Mouse (Mus musculus): Measurements from ENCODE around the gene Rbfox2. TPM values are rescaled to one million over a fixed set of nuclear protein-coding genes. Genes with fewer than 3 reads are reported as not detected.

The Rbfox2 gene
- polyA plus RNA-seq, 1 experiment from 2014 or later: 97.4 TPM

DNA sequence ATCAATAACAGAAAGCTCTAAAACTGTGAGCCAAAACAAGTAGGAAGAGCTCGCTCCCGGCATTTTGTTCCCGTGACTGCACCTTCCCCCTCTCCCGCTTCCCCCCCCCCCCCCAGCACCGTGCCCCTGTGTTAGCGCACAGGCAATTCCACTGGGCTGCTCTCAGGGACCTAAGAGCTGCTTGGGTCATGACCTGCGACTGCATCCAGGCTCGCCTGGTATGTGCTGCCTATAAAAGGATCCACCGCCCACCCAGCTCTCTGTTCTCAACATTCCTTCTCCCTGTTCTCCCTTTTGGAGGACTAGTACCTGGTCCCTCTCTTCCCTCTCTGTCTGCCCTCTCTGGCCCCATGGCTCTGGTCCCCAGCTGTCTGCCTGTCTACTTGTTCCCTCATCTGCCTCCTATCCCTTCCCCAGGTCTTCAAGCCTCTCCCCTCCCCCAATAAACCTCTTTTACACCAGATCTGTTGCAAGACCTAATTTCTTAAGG lies 267.5 kb downstream of the Rbfox2 start:
- Histone ChIP-seq H3K36me3 (ENCODE audit: control insufficient read depth, insufficient read depth, low read length) (no peaks in the 10 kb centered on the region), H3K4me2 (ENCODE audit: low read depth, low read length) (no peak overlapping the region), H3K27ac (replicated peaks; ENCODE audit: low read depth, low read length) (peak overlapping the region; percentile 16; the same call in 1 of the 2 replicates), H3K4me3 (ENCODE audit: low read depth, low read length) (no peak overlapping the region), H3K4me1 (ENCODE audit: control insufficient read depth, insufficient read depth, low read length) (peaks cover 44% of the 10 kb centered on the region), H3K9ac (ENCODE audit: low read depth, low read length) (no peak overlapping the region), H3K27me3 (replicated peaks; ENCODE audit: control insufficient read depth, insufficient read depth, low read length) (no peaks in the 10 kb centered on the region), H3K9me3 (ENCODE audit: control insufficient read depth, low read length) (no peaks in the 10 kb centered on the region)
- no peak for DNase-seq (ENCODE audit: low spot score)
- WGBS: 59% methylated on average over 8 of the region's 9 CpGs
- no peak for ATAC-seq (ENCODE audit: low read depth)

DNA sequence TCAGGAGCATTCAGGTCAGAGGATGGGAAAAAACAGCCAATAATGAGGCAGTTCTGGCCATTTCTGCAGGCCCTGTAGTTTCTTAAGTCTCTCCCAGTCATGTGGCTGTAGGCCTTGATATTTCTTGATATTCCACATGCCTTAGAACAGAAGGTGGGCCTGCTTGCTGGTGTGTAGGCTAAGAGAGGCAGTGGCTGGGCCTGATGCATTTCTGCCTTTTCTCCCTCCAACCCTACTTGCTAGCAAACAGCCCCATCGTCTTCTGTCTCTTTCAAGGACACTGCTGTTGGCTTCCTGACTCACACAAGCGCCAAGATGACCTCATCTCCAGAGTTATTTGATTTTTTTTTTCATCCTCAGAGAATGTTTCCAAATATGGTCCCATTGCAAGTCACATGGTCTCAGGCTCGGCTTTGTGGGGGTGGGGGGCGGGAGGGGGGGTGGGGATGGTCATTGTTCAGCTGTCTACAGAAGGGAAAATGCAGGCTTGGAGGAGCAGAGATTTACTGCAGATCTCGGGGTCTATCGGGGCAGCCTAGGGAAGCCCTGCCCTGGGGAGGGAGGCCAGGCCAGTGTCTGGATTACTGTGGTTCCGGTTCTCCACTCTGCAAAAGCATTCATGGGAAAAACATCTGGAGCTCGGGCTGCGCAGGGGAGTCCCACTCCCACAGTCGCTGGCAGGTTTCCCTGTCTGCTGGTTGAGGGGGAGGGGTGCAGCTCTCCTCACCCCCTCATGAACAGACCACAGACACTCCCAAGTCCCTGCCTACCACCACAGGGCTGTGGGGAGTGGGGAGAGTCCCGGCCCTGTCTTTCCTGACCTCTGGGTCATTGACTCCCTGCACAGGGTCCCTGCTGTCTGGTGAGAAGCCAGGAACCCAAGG lies 269.3 kb downstream of the Rbfox2 start:
- no peaks in the 10 kb centered on the region for H3K9me3 ChIP-seq (ENCODE audit: control insufficient read depth, low read length)
- DNase-seq (ENCODE audit: low spot score) (peak; percentile 96), ATAC-seq (ENCODE audit: low read depth) (peak; percentile 91)
- no peaks in the 10 kb centered on the region for H3K27me3 ChIP-seq (replicated peaks; ENCODE audit: control insufficient read depth, insufficient read depth, low read length)
- peaks cover 44% of the 10 kb centered on the region for H3K4me1 ChIP-seq (ENCODE audit: control insufficient read depth, insufficient read depth, low read length)
- WGBS: 12% methylated on average over 11 of the region's 11 CpGs
- H3K4me3 ChIP-seq (ENCODE audit: low read depth, low read length): no peak overlapping the region
- peak overlapping the region; percentile 99 for H3K27ac ChIP-seq (replicated peaks; ENCODE audit: low read depth, low read length)
- H3K4me2 ChIP-seq (ENCODE audit: low read depth, low read length): peak overlapping the region; percentile 39
- peak overlapping the region; percentile 53 for H3K9ac ChIP-seq (ENCODE audit: low read depth, low read length)
- no peaks in the 10 kb centered on the region for H3K36me3 ChIP-seq (ENCODE audit: control insufficient read depth, insufficient read depth, low read length)

DNA sequence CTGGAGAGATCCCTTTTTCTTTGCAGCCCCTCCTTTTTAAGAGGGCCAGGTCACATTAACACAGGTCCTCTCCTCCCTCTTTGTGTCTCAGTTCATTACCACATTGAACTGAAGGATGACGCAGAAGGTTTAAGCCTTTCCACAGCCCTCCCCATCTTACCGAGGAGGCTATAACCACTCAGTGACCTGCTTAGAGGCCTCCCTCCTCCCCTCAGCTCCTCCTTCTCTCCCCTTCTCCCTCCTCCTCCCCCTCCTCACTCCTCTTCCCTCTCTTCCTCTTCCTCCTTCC lies 269.9 kb downstream of the Rbfox2 start:
- DNase-seq (ENCODE audit: low spot score): no peak
- Histone ChIP-seq H3K9ac (ENCODE audit: low read depth, low read length) (peak overlapping the region; percentile 53), H3K36me3 (ENCODE audit: control insufficient read depth, insufficient read depth, low read length) (no peaks in the 10 kb centered on the region), H3K27ac (replicated peaks; ENCODE audit: low read depth, low read length) (peak overlapping the region; percentile 99), H3K4me3 (ENCODE audit: low read depth, low read length) (no peak overlapping the region), H3K9me3 (ENCODE audit: control insufficient read depth, low read length) (no peaks in the 10 kb centered on the region), H3K4me1 (ENCODE audit: control insufficient read depth, insufficient read depth, low read length) (peaks cover 44% of the 10 kb centered on the region), H3K27me3 (replicated peaks; ENCODE audit: control insufficient read depth, insufficient read depth, low read length) (no peaks in the 10 kb centered on the region), H3K4me2 (ENCODE audit: low read depth, low read length) (peak overlapping the region; percentile 39)
- WGBS: 26% methylated on average over 2 of the region's 2 CpGs
- ATAC-seq (ENCODE audit: low read depth): no peak

- Histone ChIP-seq H3K4me1 (ENCODE audit: control insufficient read depth, insufficient read depth, low read length) (peaks cover 44% of the 10 kb centered on the region), H3K27me3 (replicated peaks; ENCODE audit: control insufficient read depth, insufficient read depth, low read length) (no peaks in the 10 kb centered on the region), H3K4me3 (ENCODE audit: low read depth, low read length) (no peak overlapping the region), H3K9me3 (ENCODE audit: control insufficient read depth, low read length) (no peaks in the 10 kb centered on the region), H3K4me2 (ENCODE audit: low read depth, low read length) (no peak overlapping the region), H3K36me3 (ENCODE audit: control insufficient read depth, insufficient read depth, low read length) (no peaks in the 10 kb centered on the region), H3K9ac (ENCODE audit: low read depth, low read length) (peak overlapping the region; percentile 53), H3K27ac (replicated peaks; ENCODE audit: low read depth, low read length) (peak overlapping the region; percentile 99)
- peak; percentile 93 for DNase-seq (ENCODE audit: low spot score)
- WGBS: 44% methylated on average over 10 of the region's 11 CpGs
- ATAC-seq (ENCODE audit: low read depth): peak; percentile 73
Measured at GRCm38 (mm10) chr15:77036320-77036988, 270.4 kb downstream of the Rbfox2 start.

GRCm38 (mm10) chr15:77035643-77036042 lies 271.2 kb downstream of the Rbfox2 start:
- ATAC-seq (ENCODE audit: low read depth): no peak
- H3K4me3 ChIP-seq (ENCODE audit: low read depth, low read length): no peak overlapping the region
- DNase-seq (ENCODE audit: low spot score): no peak
- 80% methylated on average over 3 of the region's 3 CpGs for WGBS
- H3K4me1 ChIP-seq (ENCODE audit: control insufficient read depth, insufficient read depth, low read length): peaks cover 45% of the 10 kb centered on the region
- no peaks in the 10 kb centered on the region for H3K27me3 ChIP-seq (replicated peaks; ENCODE audit: control insufficient read depth, insufficient read depth, low read length)
- no peaks in the 10 kb centered on the region for H3K36me3 ChIP-seq (ENCODE audit: control insufficient read depth, insufficient read depth, low read length)
- no peak overlapping the region for H3K9ac ChIP-seq (ENCODE audit: low read depth, low read length)
- H3K4me2 ChIP-seq (ENCODE audit: low read depth, low read length): no peak overlapping the region
- no peaks in the 10 kb centered on the region for H3K9me3 ChIP-seq (ENCODE audit: control insufficient read depth, low read length)
- peak overlapping the region; percentile 99 for H3K27ac ChIP-seq (replicated peaks; ENCODE audit: low read depth, low read length)

GRCm38 (mm10) chr15:77034526-77034925 lies 272.3 kb downstream of the Rbfox2 start:
- ATAC-seq (ENCODE audit: low read depth): no peak
- peaks cover 38% of the 10 kb centered on the region for H3K4me1 ChIP-seq (ENCODE audit: control insufficient read depth, insufficient read depth, low read length)
- no peaks in the 10 kb centered on the region for H3K9me3 ChIP-seq (ENCODE audit: control insufficient read depth, low read length)
- H3K9ac ChIP-seq (ENCODE audit: low read depth, low read length): no peak overlapping the region
- no peak for DNase-seq (ENCODE audit: low spot score)
- H3K27ac ChIP-seq (replicated peaks; ENCODE audit: low read depth, low read length): no peak overlapping the region
- 76% methylated on average over 6 of the region's 6 CpGs for WGBS
- H3K4me3 ChIP-seq (ENCODE audit: low read depth, low read length): no peak overlapping the region
- no peak overlapping the region for H3K4me2 ChIP-seq (ENCODE audit: low read depth, low read length)
- no peaks in the 10 kb centered on the region for H3K36me3 ChIP-seq (ENCODE audit: control insufficient read depth, insufficient read depth, low read length)
- H3K27me3 ChIP-seq (replicated peaks; ENCODE audit: control insufficient read depth, insufficient read depth, low read length): no peaks in the 10 kb centered on the region

DNA sequence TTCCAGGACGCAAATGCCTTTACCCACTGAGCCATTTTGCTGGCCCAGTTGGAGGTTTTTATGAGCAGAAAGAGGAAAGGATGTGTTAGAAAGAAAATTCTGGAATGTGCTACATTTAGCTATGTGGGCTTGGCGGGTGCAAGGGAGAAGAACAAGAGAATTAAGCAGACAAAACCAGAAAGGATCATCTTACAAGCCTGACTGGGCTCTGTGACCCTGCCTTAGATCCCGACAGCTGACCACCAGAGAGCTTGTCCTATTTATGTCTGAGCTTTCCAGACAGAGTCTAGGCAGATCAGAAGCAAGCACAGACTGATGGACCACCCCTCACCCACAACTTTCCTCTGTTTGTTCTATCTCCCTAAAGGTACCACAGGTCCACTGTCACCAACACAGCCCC lies 275.5 kb downstream of the Rbfox2 start:
- ATAC-seq (ENCODE audit: low read depth): no peak
- H3K9ac ChIP-seq (ENCODE audit: low read depth, low read length): no peak overlapping the region
- no peak overlapping the region for H3K4me2 ChIP-seq (ENCODE audit: low read depth, low read length)
- no peaks in the 10 kb centered on the region for H3K27me3 ChIP-seq (replicated peaks; ENCODE audit: control insufficient read depth, insufficient read depth, low read length)
- no peak overlapping the region for H3K27ac ChIP-seq (replicated peaks; ENCODE audit: low read depth, low read length)
- H3K9me3 ChIP-seq (ENCODE audit: control insufficient read depth, low read length): no peaks in the 10 kb centered on the region
- DNase-seq (ENCODE audit: low spot score): peak; percentile 24
- H3K36me3 ChIP-seq (ENCODE audit: control insufficient read depth, insufficient read depth, low read length): no peaks in the 10 kb centered on the region
- 46% methylated on average over 3 of the region's 3 CpGs for WGBS
- peaks cover 12% of the 10 kb centered on the region for H3K4me1 ChIP-seq (ENCODE audit: control insufficient read depth, insufficient read depth, low read length)
- H3K4me3 ChIP-seq (ENCODE audit: low read depth, low read length): no peak overlapping the region

DNA sequence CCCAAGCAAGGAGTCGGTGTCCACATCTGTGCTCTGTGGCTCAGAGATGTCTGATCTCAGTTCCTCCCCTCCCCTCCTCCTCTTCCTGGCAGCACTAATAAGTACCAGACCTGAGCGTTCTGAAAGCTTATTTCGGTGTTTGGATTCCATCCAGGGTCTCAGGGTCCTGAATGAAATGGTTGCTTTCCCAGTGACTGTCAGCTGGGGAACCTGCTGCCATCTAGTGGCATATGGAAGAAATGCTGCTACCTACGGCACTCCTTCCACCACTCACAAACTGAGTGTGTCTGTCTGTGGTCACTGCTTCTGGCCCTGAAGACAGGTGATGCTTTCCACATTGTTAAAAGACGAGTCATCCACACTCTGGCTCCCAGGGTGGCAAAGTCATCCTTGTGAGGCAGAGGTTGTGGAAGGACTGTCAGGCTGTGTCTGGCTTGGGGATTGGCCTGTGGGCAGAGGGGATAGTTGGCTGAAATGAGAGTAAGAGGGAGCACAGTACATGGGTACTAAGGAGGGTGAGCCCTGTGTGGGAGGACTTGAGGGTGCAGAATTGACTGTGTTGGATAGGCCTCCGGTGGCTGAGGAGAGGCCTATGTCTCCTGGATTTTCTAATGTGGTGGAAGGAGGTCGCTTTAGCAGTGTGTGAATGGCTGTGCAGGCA lies 277.3 kb downstream of the Rbfox2 start:
- peak overlapping the region; percentile 50; the same call in 1 of the 2 replicates for H3K27ac ChIP-seq (replicated peaks; ENCODE audit: low read depth, low read length)
- WGBS: 22% methylated on average over 7 of the region's 7 CpGs

More for the DNA sequence above, 277.3 kb downstream of the Rbfox2 start:
- H3K4me3 ChIP-seq (ENCODE audit: low read depth, low read length): no peak overlapping the region
- H3K4me2 ChIP-seq (ENCODE audit: low read depth, low read length): peak overlapping the region; percentile 5; the same call in 1 of the 2 replicates
- no peaks in the 10 kb centered on the region for H3K27me3 ChIP-seq (replicated peaks; ENCODE audit: control insufficient read depth, insufficient read depth, low read length)
- peak; percentile 98 for DNase-seq (ENCODE audit: low spot score)
- H3K36me3 ChIP-seq (ENCODE audit: control insufficient read depth, insufficient read depth, low read length): no peaks in the 10 kb centered on the region
- H3K9ac ChIP-seq (ENCODE audit: low read depth, low read length): no peak overlapping the region
- H3K4me1 ChIP-seq (ENCODE audit: control insufficient read depth, insufficient read depth, low read length): 0 out of 2 replicates have a peak, but pooled peaks cover 5% of the 10 kb centered on the region
- no peaks in the 10 kb centered on the region for H3K9me3 ChIP-seq (ENCODE audit: control insufficient read depth, low read length)
- peak; percentile 90 for ATAC-seq (ENCODE audit: low read depth)

Measured in embryonic facial prominence, embryonic 14.5 days (tissue).